Mouse (Mus musculus): ENCODE measurements around the gene Aipl1.

DNA sequence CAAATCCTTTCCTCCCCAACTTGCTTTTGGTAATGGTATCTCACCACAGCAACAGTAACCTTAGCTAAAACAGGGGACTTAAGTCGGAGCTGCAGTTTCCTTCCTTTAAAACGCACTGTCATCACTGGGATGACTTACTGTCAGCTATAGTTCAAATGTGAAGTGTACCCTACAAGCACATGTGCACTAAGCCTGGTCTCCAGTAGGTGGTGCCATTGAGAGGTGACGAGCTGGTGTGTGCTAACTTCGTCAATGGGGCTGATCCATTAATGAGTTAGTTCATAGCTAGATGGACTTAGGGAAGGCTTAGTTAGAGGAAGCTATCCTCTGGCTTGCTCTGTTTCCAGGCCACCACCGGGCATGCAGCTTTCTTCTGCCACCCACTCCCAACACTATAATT is 15.3 kb upstream of the Aipl1 start:
- peak; percentile 94; the same call in 1 of the 2 replicates for TF ChIP-seq CTCF (IDR thresholded peaks at IDR 0.05; ENCODE audit: borderline replicate concordance, insufficient read depth, low read length)
- no peak for TF ChIP-seq POLR2A (IDR thresholded peaks at IDR 0.05; ENCODE audit: low read depth, low read length)
